Mouse (Mus musculus): Measurements from ENCODE around the gene Rpa2. TPM values are rescaled to one million over a fixed set of nuclear protein-coding genes. Genes with fewer than 3 reads are reported as not detected.
"Not testable (repeated sequence)": the region's sequence is repeated elsewhere in the genome, so short reads cannot be mapped to it uniquely, and the experiment has no call there.

The Rpa2 gene
- total RNA-seq, 2 experiments from 2014 or later, result 10.3 to 12.5 TPM

DNA sequence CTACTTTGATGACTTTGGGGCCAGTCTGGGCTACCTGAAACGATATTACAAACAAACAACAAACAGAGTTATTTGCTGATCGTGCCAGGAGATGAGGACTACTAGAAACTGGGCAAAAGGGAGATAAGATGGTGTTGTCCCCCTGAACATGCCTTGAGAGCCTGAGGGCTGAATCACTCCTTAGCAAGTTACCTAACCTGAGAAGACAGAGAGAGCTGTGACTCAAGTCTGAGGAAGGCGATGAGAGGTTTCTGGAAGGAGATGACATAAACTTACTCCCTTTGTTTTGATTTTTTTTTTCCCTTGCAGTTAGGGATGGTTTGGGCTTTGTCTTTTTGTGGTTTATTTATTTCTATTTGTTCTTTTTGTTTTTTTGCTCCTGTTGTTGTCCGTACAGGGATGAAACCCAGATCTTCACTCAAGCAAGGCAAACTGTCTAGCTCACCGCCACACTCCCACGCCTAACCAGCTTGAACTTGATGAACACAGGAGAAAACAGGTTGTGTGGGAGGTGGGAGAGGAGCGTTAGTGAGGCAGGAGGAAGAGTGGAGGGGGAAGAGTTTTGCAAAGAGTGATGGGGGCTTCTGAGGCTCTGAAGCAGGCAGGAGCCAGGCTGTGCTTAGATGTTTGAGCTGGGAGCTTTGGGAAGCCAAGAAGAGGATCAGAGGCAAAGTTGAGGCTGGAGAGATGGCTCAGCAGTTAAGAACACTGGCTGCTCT lies 10.3 kb upstream of the Rpa2 start:
- intact Hi-C loops (cut with DNase I), result no loop called here

GRCm38 (mm10) chr4:132760296-132760695 lies 7.8 kb upstream of the Rpa2 start:
- DNase-seq (ENCODE audit: low spot score), result no peak
- intact Hi-C loops (cut with DNase I), result no loop called here

More for the DNA sequence above, 10.3 kb upstream of the Rpa2 start:
- DNase-seq (ENCODE audit: low spot score), result no peak

- intact Hi-C loops (cut with DNase I), result no loop called here
- DNase-seq (ENCODE audit: low spot score), result no peak
Measured at GRCm38 (mm10) chr4:132762602-132763001, 5.5 kb upstream of the Rpa2 start.

- intact Hi-C loops (cut with DNase I); DNase-seq (ENCODE audit: low spot score): not testable (repeated sequence)
Measured at GRCm38 (mm10) chr4:132763125-132763524, 5.0 kb upstream of the Rpa2 start.

GRCm38 (mm10) chr4:132771776-132772175 lies 3.6 kb downstream of the Rpa2 start:
- intact Hi-C loops (cut with DNase I), result no loop called here
- no peak for DNase-seq (ENCODE audit: low spot score)

DNA sequence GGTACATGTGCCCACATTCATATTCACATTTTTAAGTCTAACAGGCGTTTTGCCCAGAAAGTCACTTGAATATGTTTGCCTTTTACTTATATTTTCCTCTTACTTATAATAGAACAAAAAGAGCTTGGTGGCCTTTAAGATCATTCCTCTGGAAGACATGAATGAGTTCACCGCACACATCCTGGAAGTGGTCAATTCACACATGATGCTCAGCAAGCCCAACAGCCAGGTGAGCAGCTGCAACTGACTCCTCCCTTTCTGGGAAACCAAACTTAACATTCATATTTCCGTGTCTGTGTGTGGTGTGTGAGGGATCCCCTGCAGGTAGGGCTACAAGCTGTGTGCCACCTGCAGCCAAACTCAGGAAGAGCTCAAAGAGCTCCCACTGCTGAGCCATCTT lies 6.8 kb downstream of the Rpa2 start:
- intact Hi-C loops (cut with DNase I), result no loop called here
- DNase-seq (ENCODE audit: low spot score), result no peak

DNA sequence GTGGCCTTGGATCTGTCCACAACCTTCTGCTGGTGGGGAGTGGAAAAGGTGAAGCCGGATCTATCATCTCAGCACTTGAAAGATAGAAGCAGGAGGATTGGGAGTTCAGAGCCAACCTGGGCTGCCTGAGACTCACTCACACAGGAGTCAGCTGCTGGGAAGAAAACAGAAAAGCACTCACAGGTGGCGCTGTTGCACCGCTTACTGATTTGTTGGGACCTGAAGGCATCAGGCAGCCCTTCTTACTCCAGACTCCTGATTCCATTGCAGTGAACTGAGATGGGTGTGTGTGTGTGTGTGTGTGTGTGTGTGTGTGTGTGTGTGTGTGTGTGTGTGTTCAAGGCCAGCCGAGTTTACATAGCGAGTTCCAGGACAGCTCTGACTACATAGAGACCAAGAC lies 8.6 kb downstream of the Rpa2 start:
- peak; percentile 29 for DNase-seq (ENCODE audit: low spot score)
- intact Hi-C loops (cut with DNase I), result loop anchor here (1.0 to 2.0 kb wide), 2 partner anchors 48 to 154 kb away; no protein-coding TSS in a partner anchor

DNA sequence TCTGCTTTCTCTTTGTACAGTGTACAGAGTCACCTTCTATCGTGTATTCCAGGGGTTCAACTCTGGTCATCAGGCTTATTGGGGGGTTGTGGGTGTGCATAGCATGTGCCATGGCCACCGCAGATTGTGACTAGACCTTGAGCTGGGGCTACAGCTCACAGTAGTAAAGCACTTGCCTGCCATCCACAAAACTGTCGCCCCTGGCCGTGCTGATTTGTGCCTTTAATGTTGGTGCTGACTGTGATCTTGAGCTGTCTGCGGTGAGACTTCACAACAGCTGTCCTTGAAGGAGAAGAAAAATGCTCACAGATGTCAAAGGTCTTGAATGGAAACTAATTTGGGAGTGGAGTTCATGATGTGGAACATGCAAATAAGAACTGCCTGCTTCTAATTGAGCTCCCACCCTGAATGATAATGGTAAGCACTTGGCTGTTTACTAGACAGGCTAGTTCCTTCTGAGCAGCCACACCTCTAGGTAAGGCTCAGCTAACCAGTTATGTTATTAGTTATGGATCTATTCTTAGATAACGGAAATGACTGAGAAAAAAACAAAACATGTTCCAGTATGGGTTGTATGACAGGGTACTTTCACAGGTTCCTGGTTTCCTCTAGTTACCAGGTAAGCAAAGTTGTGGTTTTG lies 10.6 kb downstream of the Rpa2 start:
- intact Hi-C loops (cut with DNase I), result no loop called here

DNA sequence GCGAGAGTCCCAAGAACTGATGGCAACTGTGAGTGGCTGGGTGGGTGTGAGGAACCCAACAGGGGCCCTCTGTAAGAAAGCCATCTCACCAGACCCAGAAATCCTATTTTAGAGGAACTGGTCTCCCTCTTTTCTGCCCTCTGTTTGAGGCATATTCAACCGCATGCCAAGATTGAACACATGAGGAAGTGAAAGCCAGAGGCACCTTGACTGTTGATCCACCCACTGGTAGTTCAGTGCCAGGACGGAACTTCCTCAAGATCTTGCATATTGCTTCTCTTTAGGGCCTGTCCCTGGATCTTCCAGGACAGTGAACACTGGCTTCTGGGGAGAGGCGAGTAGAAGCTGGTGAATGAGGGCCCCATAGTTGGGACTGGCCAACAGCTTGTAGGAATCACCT lies 12.2 kb downstream of the Rpa2 start:
- DNase-seq (ENCODE audit: low spot score), result no peak
- intact Hi-C loops (cut with DNase I), result no loop called here

More for the DNA sequence above, 10.6 kb downstream of the Rpa2 start:
- DNase-seq (ENCODE audit: low spot score), result no peak

DNA sequence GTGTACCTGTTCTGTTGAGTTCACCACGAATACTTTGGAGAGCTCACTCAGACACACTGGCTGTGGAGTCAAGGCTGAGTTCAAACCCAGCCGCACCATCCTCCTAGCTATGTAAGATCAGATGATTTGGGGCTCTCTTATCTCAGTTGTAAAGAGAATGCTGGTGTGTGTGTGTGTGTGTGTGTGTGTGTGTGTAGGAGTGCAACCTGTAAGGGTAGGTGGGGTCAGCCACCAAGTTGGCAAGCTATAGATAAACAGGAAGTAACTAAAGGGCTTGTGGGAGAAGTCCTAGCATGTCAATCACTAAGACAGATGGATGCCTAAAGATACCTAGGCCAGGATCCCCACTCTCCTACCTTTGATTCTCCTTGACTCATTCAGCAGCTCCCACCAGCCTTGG lies 15.6 kb downstream of the Rpa2 start:
- intact Hi-C loops (cut with DNase I), result no loop called here

GRCm38 (mm10) chr4:132785228-132785627 lies 17.1 kb downstream of the Rpa2 start:
- no peak for DNase-seq (ENCODE audit: low spot score)
- intact Hi-C loops (cut with DNase I), result no loop called here

More for the DNA sequence above, 15.6 kb downstream of the Rpa2 start:
- DNase-seq (ENCODE audit: low spot score), result no peak

DNA sequence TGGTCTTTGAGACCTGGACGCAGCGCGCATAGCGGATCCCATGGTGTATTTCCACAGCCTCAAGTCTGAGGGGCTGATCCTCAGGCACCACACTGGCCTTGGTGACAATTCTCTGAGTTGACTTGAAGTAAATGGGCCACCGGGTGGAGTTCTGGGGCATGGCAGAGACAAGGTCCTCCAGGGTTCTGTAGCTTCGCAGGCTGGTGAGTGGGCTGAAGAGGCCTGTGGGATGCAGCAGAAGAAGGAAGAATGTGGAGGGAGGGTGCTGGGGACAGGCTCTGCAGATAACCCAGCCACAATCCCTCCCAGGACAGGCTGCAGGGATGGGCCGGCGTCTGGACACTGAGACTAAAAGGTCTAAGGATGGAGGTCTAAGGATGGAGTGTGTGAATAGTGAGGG lies 21.6 kb downstream of the Rpa2 start:
- no peak for DNase-seq (ENCODE audit: low spot score)
- intact Hi-C loops (cut with DNase I), result no loop called here

DNA sequence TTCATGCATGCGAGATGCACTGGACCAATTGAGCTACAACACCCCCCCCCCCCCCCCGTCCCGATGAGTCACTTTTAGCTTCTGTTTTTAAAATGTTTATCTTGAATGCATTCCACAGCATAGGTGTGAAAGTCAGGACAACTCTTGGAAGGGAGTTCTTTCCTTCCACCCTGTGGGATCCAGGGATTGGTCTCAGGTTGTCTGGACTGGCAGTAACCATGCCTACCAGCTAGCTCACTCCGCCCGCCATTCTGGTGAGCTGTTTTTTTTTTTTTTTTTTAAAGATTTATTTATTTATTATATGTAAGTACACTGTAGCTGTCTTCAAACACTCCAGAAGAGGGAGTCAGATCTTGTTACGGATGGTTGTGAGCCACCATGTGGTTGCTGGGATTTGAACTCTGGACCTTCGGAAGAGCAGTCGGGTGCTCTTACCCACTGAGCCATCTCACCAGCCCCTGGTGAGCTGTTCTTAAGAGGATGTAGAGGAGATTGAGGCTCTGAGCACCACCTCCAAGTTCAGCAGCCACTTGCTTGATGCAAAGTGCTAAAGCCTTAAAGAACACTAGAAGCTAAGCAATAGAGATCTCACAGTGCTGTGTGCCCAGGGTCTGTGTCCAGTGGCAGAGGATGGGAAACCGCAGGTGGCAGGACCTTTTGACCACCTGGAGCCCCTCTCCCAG lies 25.3 kb downstream of the Rpa2 start:
- intact Hi-C loops (cut with DNase I); DNase-seq (ENCODE audit: low spot score): not testable (repeated sequence)

DNA sequence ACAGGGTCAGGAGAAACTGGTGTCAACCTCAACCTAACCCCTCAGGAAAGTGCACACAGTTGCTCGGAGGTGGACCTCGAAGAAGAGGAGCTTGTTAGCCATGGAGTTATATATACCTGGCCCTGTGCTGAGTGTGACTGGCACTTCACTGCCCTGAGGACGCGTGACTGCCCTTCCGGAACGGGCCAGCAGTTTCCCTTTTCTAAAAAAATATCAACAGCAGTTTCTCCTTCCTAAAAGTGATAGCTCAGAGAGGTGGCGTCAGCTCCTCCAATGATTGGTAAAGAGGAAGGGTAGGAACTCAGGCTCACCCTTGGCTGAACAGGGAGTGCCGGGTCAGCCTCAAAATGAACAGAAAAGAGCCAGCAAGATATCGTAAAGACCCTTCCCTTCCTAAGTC lies 25.9 kb downstream of the Rpa2 start:
- intact Hi-C loops (cut with DNase I), result no loop called here
- DNase-seq (ENCODE audit: low spot score), result no peak

GRCm38 (mm10) chr4:132794760-132795159 lies 26.6 kb downstream of the Rpa2 start:
- intact Hi-C loops (cut with DNase I), result no loop called here
- no peak for DNase-seq (ENCODE audit: low spot score)

DNA sequence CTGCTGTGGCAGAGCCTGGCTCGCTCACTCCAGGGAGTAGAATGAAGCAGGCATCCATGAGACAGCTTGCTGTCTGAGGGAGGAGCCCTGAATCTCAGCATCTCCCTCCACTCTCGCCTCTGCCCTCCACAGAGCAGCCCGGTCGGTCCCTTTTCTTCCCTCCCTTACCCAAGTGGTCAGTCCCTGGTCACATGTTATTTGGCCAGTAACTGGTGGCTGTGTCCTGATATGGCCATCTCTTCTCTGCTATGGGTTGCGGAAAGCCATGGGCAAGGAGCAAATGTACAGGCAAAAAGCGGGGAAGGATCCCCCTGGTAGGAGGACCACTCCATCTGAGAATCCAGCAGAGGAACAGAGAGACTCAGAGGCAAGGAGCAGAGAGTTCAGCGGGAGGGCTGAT lies 27.0 kb downstream of the Rpa2 start:
- DNase-seq (ENCODE audit: low spot score), result no peak
- intact Hi-C loops (cut with DNase I), result no loop called here

DNA sequence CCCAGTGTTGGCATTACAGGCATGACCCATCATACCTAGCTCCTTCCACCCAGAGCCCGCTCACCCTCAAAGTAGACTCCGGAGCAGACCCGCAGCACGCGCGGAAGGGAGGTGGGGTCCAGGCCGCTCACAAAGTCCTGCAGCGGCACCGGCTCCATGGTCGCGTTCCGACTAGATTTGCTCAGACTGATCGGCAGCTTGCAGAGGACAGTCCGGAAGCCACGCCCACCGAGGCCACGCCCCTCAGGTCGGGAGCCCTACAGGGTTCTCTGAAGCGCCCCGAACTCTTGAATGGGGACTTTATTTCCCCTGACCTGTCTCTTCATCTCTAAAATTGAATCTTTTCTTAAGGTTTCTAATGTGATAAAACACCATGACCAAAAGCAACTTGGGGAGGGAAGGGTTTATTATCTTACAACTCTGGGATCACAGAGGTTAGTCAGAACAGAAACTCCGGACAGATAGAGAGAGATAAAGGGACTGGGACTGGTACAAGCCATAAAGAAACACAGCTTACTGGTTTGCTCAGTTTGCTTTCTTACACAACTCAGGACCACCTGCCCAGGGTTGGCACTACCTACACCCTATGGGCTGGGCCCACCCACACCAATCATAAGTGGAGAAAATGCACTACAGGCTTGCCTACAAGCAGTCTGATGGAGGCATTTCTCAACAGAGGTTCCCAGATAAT lies 28.2 kb downstream of the Rpa2 start, which contains the start of gene Themis2:
Gene Themis2 (minus strand): TSS at position 192 of the 691 bp plus-strand sequence.
- intact Hi-C loops (cut with DNase I), result no loop called here
- DNase-seq (ENCODE audit: low spot score), result peak; percentile 54

DNA sequence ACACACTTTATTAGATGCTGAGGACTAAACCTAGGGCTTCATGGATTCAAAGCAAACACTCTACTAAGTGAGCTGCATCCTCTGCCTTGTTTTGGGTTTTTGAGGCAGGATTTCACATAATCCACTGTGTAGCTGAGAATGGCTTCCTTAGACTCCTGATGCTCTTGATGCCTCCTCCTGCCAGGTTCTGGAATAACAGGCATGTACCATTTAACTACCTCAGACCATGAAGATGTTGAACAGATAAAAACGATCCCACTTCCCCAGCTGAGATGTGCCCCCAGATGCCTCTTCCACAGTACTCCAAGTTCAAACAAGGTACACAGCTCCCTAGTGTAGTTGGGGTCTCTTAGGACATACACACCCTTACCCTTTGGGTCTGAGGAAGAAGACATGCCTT lies 29.3 kb downstream of the Rpa2 start:
- DNase-seq (ENCODE audit: low spot score), result no peak
- intact Hi-C loops (cut with DNase I), result no loop called here

GRCm38 (mm10) chr4:132798028-132798427 lies 29.9 kb downstream of the Rpa2 start:
- intact Hi-C loops (cut with DNase I), result no loop called here
- no peak for DNase-seq (ENCODE audit: low spot score)

DNA sequence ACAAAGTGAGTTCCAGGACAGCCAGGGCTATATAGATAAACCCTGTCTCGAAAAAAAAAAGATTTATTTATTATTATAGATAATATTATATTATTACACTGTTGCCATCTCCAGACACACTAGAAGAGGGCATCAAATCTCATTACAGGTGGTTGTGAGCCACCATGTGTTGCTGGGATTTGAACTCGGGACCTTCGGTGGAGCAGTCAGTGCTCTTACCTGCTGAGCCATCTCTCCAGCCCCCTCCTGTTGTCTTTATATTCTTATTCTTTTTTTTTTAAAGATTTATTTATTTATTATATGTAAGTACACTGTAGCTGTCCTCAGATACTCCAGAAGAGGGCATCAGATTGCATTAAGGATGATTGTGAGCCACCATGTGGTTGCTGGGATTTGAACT lies 30.5 kb downstream of the Rpa2 start:
- intact Hi-C loops (cut with DNase I); DNase-seq (ENCODE audit: low spot score): not testable (repeated sequence)

Data from heart, postnatal 25 days (tissue).